Mouse (Mus musculus) A20 (cell line): ENCODE data around the gene Grhl1.
A peak's percentile ranks its signal among the peaks of the same experiment; 100 is the strongest.
"Not testable (repeated sequence)": the region's sequence is repeated elsewhere in the genome, so short reads cannot be mapped to it uniquely, and the experiment has no call there.

Experiments
- DNase-seq: peaks from one replicate; pipeline ENCODE4 v3.0.0-alpha.2; 2011; ENCODE audit warnings: low read depth, low spot score

Grhl1 gene

GRCm38 (mm10) chr12:24571523-24572392 is at the start of gene Grhl1:
Gene Grhl1 (plus strand): TSS chr12:24572283.
- peak; percentile 94 for DNase-seq

- not testable (repeated sequence) for DNase-seq
Measured at GRCm38 (mm10) chr12:24525065-24525464, 47.0 kb upstream of the Grhl1 start.

GRCm38 (mm10) chr12:24536390-24536789 is 35.7 kb upstream of the Grhl1 start:
- DNase-seq, result no peak

GRCm38 (mm10) chr12:24537201-24537600 is 34.9 kb upstream of the Grhl1 start:
- DNase-seq, result no peak

- no peak for DNase-seq
Measured at GRCm38 (mm10) chr12:24537965-24538364, 34.1 kb upstream of the Grhl1 start.

GRCm38 (mm10) chr12:24541426-24542154 is 30.5 kb upstream of the Grhl1 start:
- DNase-seq, result no peak

- no peak for DNase-seq
Measured at GRCm38 (mm10) chr12:24547686-24548085, 24.4 kb upstream of the Grhl1 start.

- DNase-seq, result no peak
Measured at GRCm38 (mm10) chr12:24548885-24549284, 23.2 kb upstream of the Grhl1 start.

GRCm38 (mm10) chr12:24552531-24552930 is 19.6 kb upstream of the Grhl1 start:
- no peak for DNase-seq

GRCm38 (mm10) chr12:24555976-24556375 is 16.1 kb upstream of the Grhl1 start:
- no peak for DNase-seq

- no peak for DNase-seq
Measured at GRCm38 (mm10) chr12:24563395-24563960, 8.6 kb upstream of the Grhl1 start.

- DNase-seq, result no peak
Measured at GRCm38 (mm10) chr12:24565311-24565710, 6.8 kb upstream of the Grhl1 start.

- no peak for DNase-seq
Measured at GRCm38 (mm10) chr12:24567606-24568005, 4.5 kb upstream of the Grhl1 start.

GRCm38 (mm10) chr12:24572421-24573274 is 565 bp downstream of the Grhl1 start:
- no peak for DNase-seq

GRCm38 (mm10) chr12:24573275-24573580 is 1.1 kb downstream of the Grhl1 start:
- DNase-seq, result no peak

GRCm38 (mm10) chr12:24574870-24575269 is 2.8 kb downstream of the Grhl1 start:
- no peak for DNase-seq

- no peak for DNase-seq
Measured at GRCm38 (mm10) chr12:24580452-24580851, 8.4 kb downstream of the Grhl1 start.

- DNase-seq, result no peak
Measured at GRCm38 (mm10) chr12:24580996-24581683, 9.1 kb downstream of the Grhl1 start.

GRCm38 (mm10) chr12:24583653-24584052 is 11.6 kb downstream of the Grhl1 start:
- no peak for DNase-seq

- DNase-seq, result no peak
Measured at GRCm38 (mm10) chr12:24584835-24585234, 12.8 kb downstream of the Grhl1 start.

- no peak for DNase-seq
Measured at GRCm38 (mm10) chr12:24586193-24586592, 14.1 kb downstream of the Grhl1 start.
